In genomic region chr1:136569626-136570297, GRCm38 (mm10) we compare ENCODE assay signal across 8 mouse cellular contexts. TPM values are rescaled to one million over a fixed set of nuclear protein-coding genes. Genes with fewer than 3 reads are reported as not detected.
DNase-seq lines count a peak whose midpoint lies in the region; ATAC-seq and TF ChIP-seq lines count a peak whose summit lies in the region.

No protein-coding gene starts in this region.

- peaks cover 3% of the 10 kb centered on the region; the same call in 1 of the 2 replicates for H3K4me1 ChIP-seq in lung, embryonic 16.5 days (replicated peaks; ENCODE audit: control insufficient read depth, insufficient read depth, low read length)
- peaks cover 6% of the 10 kb centered on the region for H3K4me1 ChIP-seq in hindbrain, embryonic 14.5 days (replicated peaks; ENCODE audit: control insufficient read depth, insufficient read depth, low read length)
- H3K4me1 ChIP-seq in limb, embryonic 14.5 days (ENCODE audit: control insufficient read depth, insufficient read depth, low read length) = peaks cover 8% of the 10 kb centered on the region
- peaks cover 2% of the 10 kb centered on the region; the same call in 1 of the 2 replicates for H3K4me1 ChIP-seq in stomach, embryonic 15.5 days

- peak overlapping the region; percentile 39 for H3K4me2 ChIP-seq in lung, embryonic 16.5 days (ENCODE audit: low read depth, low read length)
- H3K4me2 ChIP-seq in hindbrain, embryonic 14.5 days (replicated peaks) = peak overlapping the region; percentile 45
- H3K4me2 ChIP-seq in limb, embryonic 14.5 days (replicated peaks; ENCODE audit: low read depth, low read length, severe bottlenecking) = peak overlapping the region; percentile 32
- H3K4me2 ChIP-seq in stomach, embryonic 15.5 days = peak overlapping the region; percentile 29

- no peak overlapping the region for H3K4me3 ChIP-seq in lung, embryonic 16.5 days (ENCODE audit: low read length)
- H3K4me3 ChIP-seq in hindbrain, embryonic 14.5 days (replicated peaks; ENCODE audit: low read length) = peak overlapping the region; percentile 14; the same call in 1 of the 2 replicates
- peak overlapping the region; percentile 10; the same call in 1 of the 2 replicates for H3K4me3 ChIP-seq in limb, embryonic 14.5 days (replicated peaks; ENCODE audit: low read length)
- H3K4me3 ChIP-seq in stomach, embryonic 15.5 days (replicated peaks) = no peak overlapping the region

- no peaks in the 10 kb centered on the region for H3K36me3 ChIP-seq in lung, embryonic 16.5 days (ENCODE audit: control insufficient read depth, insufficient read depth, low read length)
- no peaks in the 10 kb centered on the region for H3K36me3 ChIP-seq in hindbrain, embryonic 14.5 days (replicated peaks; ENCODE audit: control insufficient read depth, insufficient read depth)
- no peaks in the 10 kb centered on the region for H3K36me3 ChIP-seq in limb, embryonic 14.5 days (ENCODE audit: control insufficient read depth, insufficient read depth, low read length)
- no peaks in the 10 kb centered on the region for H3K36me3 ChIP-seq in stomach, embryonic 15.5 days

- H3K9me3 ChIP-seq in lung, embryonic 16.5 days (ENCODE audit: control insufficient read depth, low read length) = no peaks in the 10 kb centered on the region
- no peaks in the 10 kb centered on the region for H3K9me3 ChIP-seq in hindbrain, embryonic 14.5 days (ENCODE audit: control insufficient read depth, low read length)
- H3K9me3 ChIP-seq in limb, embryonic 14.5 days (ENCODE audit: control insufficient read depth, low read length) = no peaks in the 10 kb centered on the region
- H3K9me3 ChIP-seq in stomach, embryonic 15.5 days = no peaks in the 10 kb centered on the region

- no peaks in the 10 kb centered on the region for H3K27me3 ChIP-seq in lung, embryonic 16.5 days (ENCODE audit: control insufficient read depth, insufficient read depth, low read depth, low read length)
- 0 out of 2 replicates have a peak, but pooled peaks cover 8% of the 10 kb centered on the region for H3K27me3 ChIP-seq in hindbrain, embryonic 14.5 days (ENCODE audit: control insufficient read depth, insufficient read depth, low read length)
- H3K27me3 ChIP-seq in limb, embryonic 14.5 days (ENCODE audit: control insufficient read depth, insufficient read depth, low read length) = no peaks in the 10 kb centered on the region
- no peaks in the 10 kb centered on the region for H3K27me3 ChIP-seq in stomach, embryonic 15.5 days (replicated peaks)

- no peak overlapping the region for H3K27ac ChIP-seq in lung, embryonic 16.5 days (ENCODE audit: low read length)
- H3K27ac ChIP-seq in hindbrain, embryonic 14.5 days = no peak overlapping the region
- H3K27ac ChIP-seq in limb, embryonic 14.5 days (replicated peaks; ENCODE audit: low read depth, low read length) = no peak overlapping the region
- no peak overlapping the region for H3K27ac ChIP-seq in stomach, embryonic 15.5 days

- no peak for TF ChIP-seq POLR2A in limb, embryonic 14.5 days (IDR thresholded peaks at IDR 0.05; ENCODE audit: borderline replicate concordance, extremely low read depth, insufficient read depth, insufficient read length)

- DNase-seq in lung, postnatal 4 days = no peak
- DNase-seq in hindbrain, embryonic 14.5 days (ENCODE audit: low spot score) = no peak
- no peak for DNase-seq in limb, embryonic 14.5 days (ENCODE audit: low spot score)
- DNase-seq in spleen, postnatal 36 days (ENCODE audit: low spot score in 2 of 2) = no peak
- DNase-seq in right cerebral cortex, adult 2 months (ENCODE audit: low spot score in 2 of 2) = no peak
- DNase-seq in adrenal gland, postnatal 25 days = no peak

- no peak overlapping the region for H3K9ac ChIP-seq in lung, embryonic 16.5 days (ENCODE audit: low read length)
- H3K9ac ChIP-seq in hindbrain, embryonic 14.5 days = no peak overlapping the region
- H3K9ac ChIP-seq in limb, embryonic 14.5 days (ENCODE audit: low read depth, low read length, severe bottlenecking) = no peak overlapping the region
- H3K9ac ChIP-seq in stomach, embryonic 15.5 days = no peak overlapping the region

- no peak for ATAC-seq in lung, embryonic 16.5 days (ENCODE audit: low read depth)
- no peak for ATAC-seq in hindbrain, embryonic 14.5 days (ENCODE audit: low FRiP score)
- no peak for ATAC-seq in limb, embryonic 14.5 days (ENCODE audit: low FRiP score, low read depth)
- no peak for ATAC-seq in stomach, embryonic 15.5 days (ENCODE audit: insufficient read depth, low FRiP score, low read depth)

- 57% methylated on average over 20 of the region's 20 CpGs for WGBS in lung, embryonic 16.5 days
- WGBS in hindbrain, embryonic 14.5 days = 27% methylated on average over 20 of the region's 20 CpGs
- WGBS in limb, embryonic 14.5 days = 31% methylated on average over 20 of the region's 20 CpGs
- WGBS in stomach, embryonic 15.5 days = 55% methylated on average over 20 of the region's 20 CpGs

RNA-seq across cellular contexts. Expression of gene Zfp281, which starts 54.9 kb away (rescaled TPM):
- polyA plus RNA-seq in lung, embryonic 16.5 days (2015; fragmentation: Nextera tagmentation; extraction: Ambion mirVana) = 19.1 and 22.1 TPM in 2 replicates
- 23.4 and 24.6 TPM in 2 replicates for polyA plus RNA-seq in hindbrain, embryonic 14.5 days (2014; fragmentation: Nextera tagmentation; extraction: Ambion mirVana)
- polyA plus RNA-seq in limb, embryonic 14.5 days (2012; rRNA removed) = 10.4 and 11.0 TPM in 2 replicates
- 21.7 and 27.2 TPM in 2 replicates for polyA plus RNA-seq in limb, embryonic 14.5 days (2014; fragmentation: Nextera tagmentation; extraction: Ambion mirVana)
- 16.0 and 16.7 TPM in 2 replicates for polyA plus RNA-seq in stomach, embryonic 15.5 days (2015; fragmentation: Nextera tagmentation; extraction: Ambion mirVana)
- 20.4 and 22.3 TPM in 2 replicates for total RNA-seq in adrenal gland, postnatal 25 days (2021)

Comparison
In these comparisons a context has a peak if more than half of its experiments do, and no peak if none do; other contexts are left out.
1. H3K4me3 ChIP-seq: peak in hindbrain, embryonic 14.5 days (single experiment) and limb, embryonic 14.5 days (single experiment); none in lung, embryonic 16.5 days (single experiment) and stomach, embryonic 15.5 days (single experiment).
2. Peak in every context shown above with its lines, with median percentiles within 50 percentile points of each other: H3K4me2 ChIP-seq.